Mouse (Mus musculus): ENCODE data around the gene Duoxa2. TPM values are rescaled to one million over a fixed set of nuclear protein-coding genes. Genes with fewer than 3 reads are reported as not detected.

Gene Duoxa2
- total RNA-seq, 1 experiment: 0.49 TPM

DNA sequence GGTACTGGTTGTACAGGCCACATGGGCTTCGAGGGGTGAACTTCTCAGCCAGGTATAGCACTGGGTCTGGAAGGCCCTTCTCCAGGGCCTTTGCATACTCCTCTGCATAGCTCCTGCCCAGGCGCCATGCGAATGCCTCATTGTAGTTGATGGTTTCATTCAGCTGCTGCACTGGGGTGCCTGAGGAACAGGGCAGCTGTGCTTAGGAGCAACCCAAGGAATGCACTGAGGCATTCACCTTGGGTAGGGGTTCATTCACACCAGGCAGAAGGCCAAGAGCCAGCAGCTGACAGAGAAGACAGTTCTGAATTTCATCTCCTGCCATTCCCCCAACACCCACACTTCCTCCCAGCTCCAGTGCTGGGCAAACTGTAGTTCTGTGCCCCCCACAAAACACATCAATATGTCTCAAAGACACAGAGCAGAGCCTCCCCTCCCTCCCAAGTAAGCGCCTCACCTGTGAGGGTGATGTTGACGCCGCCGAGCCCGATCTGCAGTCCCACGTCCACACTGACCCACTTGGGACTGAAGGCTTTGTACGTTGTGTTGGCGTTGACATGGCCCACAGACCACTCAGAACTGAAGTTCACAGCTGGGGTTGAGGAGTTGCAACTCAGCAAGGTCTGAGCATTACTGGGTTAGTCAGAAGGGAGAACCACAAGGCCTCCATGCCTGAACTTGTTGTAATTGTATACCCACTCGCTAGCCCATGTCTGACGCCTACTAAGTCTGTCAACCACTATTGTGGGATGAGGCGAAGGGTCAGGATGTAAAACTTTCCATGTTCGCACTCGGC, 6.6 kb downstream of the Duoxa2 start:
- Histone ChIP-seq H3K27ac (ENCODE audit: insufficient read depth, low read depth, low read length, poor library complexity, severe bottlenecking) (no peak overlapping the region), H3K9me3 (ENCODE audit: control insufficient read depth, insufficient read depth, low read depth, low read length) (no peaks in the 10 kb centered on the region), H3K9ac (ENCODE audit: insufficient read depth, low read depth, low read length, poor library complexity, severe bottlenecking) (no peak overlapping the region), H3K4me1 (ENCODE audit: control insufficient read depth in 2 of 2, insufficient read depth in 2 of 2, low read length in 2 of 2, poor library complexity in 1 of 2) (peaks cover 0 to 2% of the 10 kb centered on the region in 2 experiments; a peak in 1 of 4 replicates), H3K36me3 (ENCODE audit: control insufficient read depth, insufficient read depth, low read length, poor library complexity, severe bottlenecking) (no peaks in the 10 kb centered on the region), H3K4me3 (ENCODE audit: insufficient read depth in 1 of 2, low read depth in 1 of 2, low read length in 2 of 2, poor library complexity in 1 of 2, severe bottlenecking in 1 of 2) (no peak overlapping the region)
- DNase-seq (ENCODE audit: low read depth, low spot score): no peak
- TF ChIP-seq ZC3H11A (IDR thresholded peaks at IDR 0.05; ENCODE audit: borderline replicate concordance, low read depth, low read length) (no peak), HCFC1 (IDR thresholded peaks at IDR 0.05; ENCODE audit: borderline replicate concordance, insufficient read depth, low read length) (no peak), CHD2 (IDR thresholded peaks at IDR 0.05; ENCODE audit: low read depth, low read length) (no peak), MAFK (IDR thresholded peaks at IDR 0.05; ENCODE audit: insufficient read depth, low read depth, low read length) (no peak), ZNF384 (IDR thresholded peaks at IDR 0.05; ENCODE audit: low read depth, low read length) (no peak)
- in situ Hi-C loops (cut with MboI; ENCODE audit: low sequenced_read_pairs in 2 of 2, unreplicated experiment in 2 of 2): no loop called here

DNA sequence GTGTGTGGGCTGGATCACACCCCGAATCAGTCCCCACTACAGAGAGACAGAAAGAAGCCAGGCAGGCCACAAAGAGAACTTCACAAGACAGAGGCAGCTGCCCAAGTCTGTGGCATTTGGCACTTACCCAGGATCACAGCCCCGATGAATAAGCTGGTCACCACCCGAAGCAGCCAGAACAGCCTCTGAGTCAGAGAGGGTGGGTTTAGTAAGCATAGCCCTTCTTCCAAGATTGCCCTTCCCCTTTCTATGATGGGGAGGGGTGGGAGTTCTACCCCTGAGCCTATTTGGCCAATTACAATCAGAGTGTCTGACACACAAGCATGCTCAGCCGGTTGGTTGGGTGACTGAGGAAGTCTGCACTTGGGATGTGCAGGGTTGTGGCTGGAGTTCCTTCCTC, 7.5 kb downstream of the Duoxa2 start:
- Histone ChIP-seq H3K9me3 (ENCODE audit: control insufficient read depth, insufficient read depth, low read depth, low read length) (no peaks in the 10 kb centered on the region), H3K4me3 (ENCODE audit: insufficient read depth in 1 of 2, low read depth in 1 of 2, low read length in 2 of 2, poor library complexity in 1 of 2, severe bottlenecking in 1 of 2) (no peak overlapping the region), H3K9ac (ENCODE audit: insufficient read depth, low read depth, low read length, poor library complexity, severe bottlenecking) (no peak overlapping the region), H3K36me3 (ENCODE audit: control insufficient read depth, insufficient read depth, low read length, poor library complexity, severe bottlenecking) (no peaks in the 10 kb centered on the region), H3K4me1 (ENCODE audit: control insufficient read depth in 2 of 2, insufficient read depth in 2 of 2, low read length in 2 of 2, poor library complexity in 1 of 2) (peaks cover 0 to under 1% of the 10 kb centered on the region in 2 experiments; a peak in 1 of 4 replicates), H3K27ac (ENCODE audit: insufficient read depth, low read depth, low read length, poor library complexity, severe bottlenecking) (no peak overlapping the region)
- TF ChIP-seq HCFC1 (IDR thresholded peaks at IDR 0.05; ENCODE audit: borderline replicate concordance, insufficient read depth, low read length) (no peak), ZC3H11A (IDR thresholded peaks at IDR 0.05; ENCODE audit: borderline replicate concordance, low read depth, low read length) (no peak), CHD2 (IDR thresholded peaks at IDR 0.05; ENCODE audit: low read depth, low read length) (no peak), MAFK (IDR thresholded peaks at IDR 0.05; ENCODE audit: insufficient read depth, low read depth, low read length) (no peak), ZNF384 (IDR thresholded peaks at IDR 0.05; ENCODE audit: low read depth, low read length) (no peak)
- DNase-seq (ENCODE audit: low read depth, low spot score): no peak
- in situ Hi-C loops (cut with MboI; ENCODE audit: low sequenced_read_pairs in 2 of 2, unreplicated experiment in 2 of 2): no loop called here

DNA sequence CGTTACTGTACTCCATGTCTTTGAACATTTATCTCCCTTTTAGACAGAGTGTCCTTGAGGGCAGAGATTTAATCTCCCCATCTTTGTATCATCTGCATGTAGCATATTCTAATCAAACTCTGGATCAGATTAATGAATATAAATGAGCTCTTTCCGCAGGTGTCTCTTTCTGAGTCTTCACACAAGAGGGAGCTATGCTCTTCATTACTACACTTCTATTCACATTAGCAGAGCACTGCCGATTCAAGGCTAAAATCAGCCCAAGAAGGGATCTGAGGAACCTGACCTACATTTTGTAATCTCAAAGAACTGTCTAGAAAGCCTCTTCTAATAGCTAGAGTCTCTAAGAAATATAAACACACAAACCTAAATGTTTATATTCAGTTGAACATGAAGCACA, 10.9 kb downstream of the Duoxa2 start:
- no peak for TF ChIP-seq HCFC1 (IDR thresholded peaks at IDR 0.05; ENCODE audit: borderline replicate concordance, insufficient read depth, low read length)
- no peak for TF ChIP-seq MAFK (IDR thresholded peaks at IDR 0.05; ENCODE audit: insufficient read depth, low read depth, low read length)
- no peak for TF ChIP-seq ZC3H11A (IDR thresholded peaks at IDR 0.05; ENCODE audit: borderline replicate concordance, low read depth, low read length)
- TF ChIP-seq CHD2 (IDR thresholded peaks at IDR 0.05; ENCODE audit: low read depth, low read length): no peak
- no peak for TF ChIP-seq ZNF384 (IDR thresholded peaks at IDR 0.05; ENCODE audit: low read depth, low read length)
- in situ Hi-C loops (cut with MboI; ENCODE audit: low sequenced_read_pairs in 2 of 2, unreplicated experiment in 2 of 2): no loop called here

DNA sequence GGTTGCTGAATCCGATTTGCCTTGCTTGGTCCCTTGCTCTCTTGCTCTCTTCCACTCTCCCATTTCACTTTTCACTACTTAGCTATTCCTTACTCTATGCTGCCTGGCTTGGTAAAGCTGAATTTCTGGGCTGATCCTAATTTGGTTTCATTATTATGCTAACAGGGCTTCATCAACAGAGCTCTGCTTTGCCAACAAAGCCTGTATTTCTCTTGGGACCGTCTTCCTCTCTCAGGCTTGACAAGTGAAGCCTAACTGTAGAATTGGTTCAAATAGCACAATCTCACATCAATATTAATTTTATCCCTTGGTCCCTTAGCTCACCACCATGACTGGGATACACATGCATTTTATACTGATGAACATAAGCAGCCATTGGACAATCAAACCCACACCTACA, 12.9 kb downstream of the Duoxa2 start:
- TF ChIP-seq ZNF384 (IDR thresholded peaks at IDR 0.05; ENCODE audit: low read depth, low read length): no peak
- no peak for TF ChIP-seq ZC3H11A (IDR thresholded peaks at IDR 0.05; ENCODE audit: borderline replicate concordance, low read depth, low read length)
- no peak for TF ChIP-seq MAFK (IDR thresholded peaks at IDR 0.05; ENCODE audit: insufficient read depth, low read depth, low read length)
- no peak for TF ChIP-seq CHD2 (IDR thresholded peaks at IDR 0.05; ENCODE audit: low read depth, low read length)
- TF ChIP-seq HCFC1 (IDR thresholded peaks at IDR 0.05; ENCODE audit: borderline replicate concordance, insufficient read depth, low read length): no peak
- no peak for DNase-seq (ENCODE audit: low read depth, low spot score)
- H3K4me3 ChIP-seq (ENCODE audit: insufficient read depth in 1 of 2, low read depth in 1 of 2, low read length in 2 of 2, poor library complexity in 1 of 2, severe bottlenecking in 1 of 2): no peak overlapping the region
- H3K27ac ChIP-seq (ENCODE audit: insufficient read depth, low read depth, low read length, poor library complexity, severe bottlenecking): no peak overlapping the region
- peaks cover 0 to 9% of the 10 kb centered on the region in 2 experiments; a peak in 2 of 4 replicates for H3K4me1 ChIP-seq (ENCODE audit: control insufficient read depth in 2 of 2, insufficient read depth in 2 of 2, low read length in 2 of 2, poor library complexity in 1 of 2)
- in situ Hi-C loops (cut with MboI; ENCODE audit: low sequenced_read_pairs in 2 of 2, unreplicated experiment in 2 of 2): no loop called here
- no peaks in the 10 kb centered on the region for H3K36me3 ChIP-seq (ENCODE audit: control insufficient read depth, insufficient read depth, low read length, poor library complexity, severe bottlenecking)
- no peaks in the 10 kb centered on the region for H3K9me3 ChIP-seq (ENCODE audit: control insufficient read depth, insufficient read depth, low read depth, low read length)
- H3K9ac ChIP-seq (ENCODE audit: insufficient read depth, low read depth, low read length, poor library complexity, severe bottlenecking): no peak overlapping the region

More for the DNA sequence above, 10.9 kb downstream of the Duoxa2 start:
- DNase-seq (ENCODE audit: low read depth, low spot score): no peak
- Histone ChIP-seq H3K36me3 (ENCODE audit: control insufficient read depth, insufficient read depth, low read length, poor library complexity, severe bottlenecking) (no peaks in the 10 kb centered on the region), H3K9ac (ENCODE audit: insufficient read depth, low read depth, low read length, poor library complexity, severe bottlenecking) (no peak overlapping the region), H3K27ac (ENCODE audit: insufficient read depth, low read depth, low read length, poor library complexity, severe bottlenecking) (no peak overlapping the region), H3K4me3 (ENCODE audit: insufficient read depth in 1 of 2, low read depth in 1 of 2, low read length in 2 of 2, poor library complexity in 1 of 2, severe bottlenecking in 1 of 2) (no peak overlapping the region), H3K4me1 (ENCODE audit: control insufficient read depth in 2 of 2, insufficient read depth in 2 of 2, low read length in 2 of 2, poor library complexity in 1 of 2) (peaks cover 0 to 9% of the 10 kb centered on the region in 2 experiments; a peak in 2 of 4 replicates), H3K9me3 (ENCODE audit: control insufficient read depth, insufficient read depth, low read depth, low read length) (no peaks in the 10 kb centered on the region)
